Mouse (Mus musculus): ENCODE results near the gene Mfsd2b.

Gene Mfsd2b

GRCm38 (mm10) chr12:4813636-4814035 is 60.5 kb downstream of the Mfsd2b start:
- DNase-seq (ENCODE audit: low spot score in 2 of 2): no peak
